Mouse (Mus musculus) myocyte (in vitro differentiated cells): ENCODE measurements at regions not wholly inside any gene's neighbourhood (a gene's known extent, or its start where the extent isn't known, plus 50 kb on each side); places are given as distances from the start of the nearest gene placed in this dataset.
A peak's percentile ranks its signal among the peaks of the same experiment; 100 is the strongest.

Experiments used
- H3K27me3 ChIP-seq: one replicate; pipeline ENCODE4 v1.6.1; 2011; ENCODE audit not compliant: control insufficient read depth, insufficient read depth, insufficient read length
- H3K36me3 ChIP-seq: one replicate; pipeline ENCODE4 v1.6.1; 2011; ENCODE audit not compliant: control insufficient read depth, insufficient read depth
- H3K4me2 ChIP-seq: one replicate; pipeline ENCODE4 v1.6.1; 2011; ENCODE audit warnings: low read depth, control low read depth
- H3K4me3 ChIP-seq: one replicate; pipeline ENCODE4 v1.5.1; 2011; ENCODE audit warnings: mild to moderate bottlenecking, control low read depth, moderate library complexity
- H3K79me2 ChIP-seq: one replicate; pipeline ENCODE4 v1.6.1; 2011; ENCODE audit not compliant: control insufficient read depth, insufficient read depth
- H3ac ChIP-seq: one replicate; pipeline ENCODE4 v1.6.1; 2011; ENCODE audit not compliant: control insufficient read depth, insufficient read length
- CEBPB ChIP-seq: IDR thresholded peaks from 2 replicates; pipeline ENCODE4 v1.6.1; 2011; ENCODE audit warnings: mild to moderate bottlenecking, moderate library complexity; ENCODE audit not compliant: poor library complexity, insufficient read depth, severe bottlenecking
- E2F4 ChIP-seq: IDR thresholded peaks from one replicate; pipeline ENCODE4 v1.6.1; 2011; ENCODE audit warnings: mild to moderate bottlenecking, control low read depth, moderate library complexity; ENCODE audit not compliant: insufficient read depth
- MAX ChIP-seq: IDR thresholded peaks from one replicate; pipeline ENCODE4 v1.6.1; 2011; ENCODE audit warnings: low read depth, mild to moderate bottlenecking, control low read depth
- MYOD1 ChIP-seq, 3 experiments: IDR thresholded peaks; one replicate each; pipeline ENCODE4 v1.6.1; 2011; ENCODE audit warnings: control low read depth in 2 of 3, low read depth in 2 of 3, mild to moderate bottlenecking in 2 of 3, moderate library complexity in 1 of 3; ENCODE audit not compliant: insufficient read length in 2 of 3, control insufficient read depth in 1 of 3
- MYOG ChIP-seq, 3 experiments: IDR thresholded peaks; one replicate each; pipeline ENCODE4 v1.6.1; 2011; ENCODE audit warnings: control low read depth in 2 of 3, low read depth in 2 of 3, mild to moderate bottlenecking in 2 of 3; ENCODE audit not compliant: insufficient read length in 2 of 3, control insufficient read depth in 1 of 3, insufficient read depth in 1 of 3
- POLR2A ChIP-seq: IDR thresholded peaks from one replicate; pipeline ENCODE4 v1.6.1; 2011; ENCODE audit warnings: low read depth, mild to moderate bottlenecking, control low read depth, moderate library complexity; ENCODE audit not compliant: insufficient read length
- POLR2AphosphoS2 ChIP-seq: IDR thresholded peaks from one replicate; pipeline ENCODE4 v1.6.1; 2011; ENCODE audit warnings: low read depth, control low read depth; ENCODE audit not compliant: insufficient read length
- REST ChIP-seq: IDR thresholded peaks from one replicate; pipeline ENCODE4 v1.6.1; 2011; ENCODE audit warnings: mild to moderate bottlenecking, control low read depth, moderate library complexity; ENCODE audit not compliant: insufficient read depth, insufficient read length
- SRF ChIP-seq: IDR thresholded peaks from one replicate; pipeline ENCODE4 v1.6.1; 2011; ENCODE audit warnings: low read depth; ENCODE audit not compliant: control insufficient read depth, insufficient read length
- TCF12 ChIP-seq: IDR thresholded peaks from one replicate; pipeline ENCODE4 v1.6.1; 2011; ENCODE audit warnings: mild to moderate bottlenecking, control low read depth; ENCODE audit not compliant: poor library complexity, insufficient read depth, severe bottlenecking
- TCF3 ChIP-seq: IDR thresholded peaks from one replicate; pipeline ENCODE4 v1.6.1; 2011; ENCODE audit warnings: low read depth, control low read depth; ENCODE audit not compliant: insufficient read length
- USF1 ChIP-seq: IDR thresholded peaks from one replicate; pipeline ENCODE4 v1.6.1; 2011; ENCODE audit warnings: low read depth, mild to moderate bottlenecking, control low read depth, moderate library complexity

- H3K79me2 ChIP-seq: no peaks in the 10 kb centered on the region
- H3K4me3 ChIP-seq: no peak overlapping the region
- H3K4me2 ChIP-seq: no peak overlapping the region
- no peaks in the 10 kb centered on the region for H3K36me3 ChIP-seq
- H3ac ChIP-seq: no peak overlapping the region
- no peaks in the 10 kb centered on the region for H3K27me3 ChIP-seq
- no peak for TF ChIP-seq USF1
- no peak for TF ChIP-seq CEBPB
- no peak for TF ChIP-seq POLR2A
- no peak for TF ChIP-seq TCF3
- TF ChIP-seq REST: no peak
These were observed 302.6 kb upstream of the C030005K15Rik start for GRCm38 (mm10) chr10:98029124-98029523.

GRCm38 (mm10) chr10:98029621-98030020 is 303.1 kb upstream of the C030005K15Rik start:
- Histone ChIP-seq H3K36me3 (no peaks in the 10 kb centered on the region), H3K27me3 (no peaks in the 10 kb centered on the region), H3K79me2 (no peaks in the 10 kb centered on the region), H3ac (no peak overlapping the region), H3K4me3 (no peak overlapping the region), H3K4me2 (no peak overlapping the region)
- TF ChIP-seq POLR2A (no peak), MYOD1 (IDR thresholded peaks at IDR 0.05; ENCODE audit: control insufficient read depth in 1 of 3, insufficient read length in 2 of 3, low read depth in 2 of 3) (no peak), TCF3 (no peak), MAX (no peak), CEBPB (no peak), E2F4 (no peak), POLR2AphosphoS2 (no peak), REST (no peak), USF1 (no peak), TCF12 (no peak), SRF (no peak), MYOG (IDR thresholded peaks at IDR 0.05; ENCODE audit: control insufficient read depth in 1 of 3, insufficient read depth in 1 of 3, insufficient read length in 2 of 3, low read depth in 2 of 3) (no peak)

- H3K36me3 ChIP-seq: no peaks in the 10 kb centered on the region
- TF ChIP-seq REST: no peak
- 0 out of 2 replicates have a peak, but pooled peaks have one; percentile 33 for TF ChIP-seq CEBPB
These were observed 306.1 kb upstream of the C030005K15Rik start for GRCm38 (mm10) chr10:98032661-98033060.

GRCm38 (mm10) chr10:98041766-98042165 is 315.2 kb upstream of the C030005K15Rik start:
- no peak overlapping the region for H3K4me2 ChIP-seq

More at GRCm38 (mm10) chr10:98032661-98033060, 306.1 kb upstream of the C030005K15Rik start:
- Histone ChIP-seq H3K79me2 (no peaks in the 10 kb centered on the region), H3K4me3 (no peak overlapping the region), H3ac (no peak overlapping the region), H3K27me3 (no peaks in the 10 kb centered on the region), H3K4me2 (no peak overlapping the region)

GRCm38 (mm10) chr10:98043873-98044272 is 317.3 kb upstream of the C030005K15Rik start:
- no peak overlapping the region for H3K4me2 ChIP-seq
- H3ac ChIP-seq: no peak overlapping the region
- TF ChIP-seq POLR2AphosphoS2 (no peak), REST (no peak)
- no peak overlapping the region for H3K4me3 ChIP-seq
- no peaks in the 10 kb centered on the region for H3K27me3 ChIP-seq
- H3K79me2 ChIP-seq: no peaks in the 10 kb centered on the region
- no peaks in the 10 kb centered on the region for H3K36me3 ChIP-seq

More at GRCm38 (mm10) chr10:98041766-98042165, 315.2 kb upstream of the C030005K15Rik start:
- Histone ChIP-seq H3ac (no peak overlapping the region), H3K27me3 (no peaks in the 10 kb centered on the region), H3K79me2 (no peaks in the 10 kb centered on the region), H3K36me3 (no peaks in the 10 kb centered on the region), H3K4me3 (no peak overlapping the region)
- TF ChIP-seq MAX (no peak), SRF (no peak), USF1 (no peak), E2F4 (no peak), MYOG (IDR thresholded peaks at IDR 0.05; ENCODE audit: control insufficient read depth in 1 of 3, insufficient read depth in 1 of 3, insufficient read length in 2 of 3, low read depth in 2 of 3) (no peak), CEBPB (no peak), REST (no peak), POLR2AphosphoS2 (no peak), TCF3 (no peak), POLR2A (no peak), MYOD1 (IDR thresholded peaks at IDR 0.05; ENCODE audit: control insufficient read depth in 1 of 3, insufficient read length in 2 of 3, low read depth in 2 of 3) (no peak), TCF12 (no peak)

- Histone ChIP-seq H3K4me3 (no peak overlapping the region), H3ac (no peak overlapping the region), H3K27me3 (no peaks in the 10 kb centered on the region), H3K4me2 (no peak overlapping the region), H3K79me2 (no peaks in the 10 kb centered on the region), H3K36me3 (no peaks in the 10 kb centered on the region)
- TF ChIP-seq SRF (no peak), USF1 (no peak), POLR2AphosphoS2 (no peak), POLR2A (no peak), TCF3 (no peak), E2F4 (no peak), MAX (no peak), CEBPB (no peak), MYOD1 (IDR thresholded peaks at IDR 0.05; ENCODE audit: control insufficient read depth in 1 of 3, insufficient read length in 2 of 3, low read depth in 2 of 3) (no peak), MYOG (IDR thresholded peaks at IDR 0.05; ENCODE audit: control insufficient read depth in 1 of 3, insufficient read depth in 1 of 3, insufficient read length in 2 of 3, low read depth in 2 of 3) (no peak), TCF12 (no peak), REST (no peak)
These were observed 318.0 kb upstream of the C030005K15Rik start for GRCm38 (mm10) chr10:98044579-98044978.
